Mouse (Mus musculus): ENCODE results near the gene Ptcd3. TPM values are rescaled to one million over a fixed set of nuclear protein-coding genes. Genes with fewer than 3 reads are reported as not detected.
"Not testable (repeated sequence)": the region's sequence is repeated elsewhere in the genome, so short reads cannot be mapped to it uniquely, and the experiment has no call there.

The Ptcd3 gene
- polyA plus RNA-seq, 1 experiment from 2014 or later = 151 TPM

DNA sequence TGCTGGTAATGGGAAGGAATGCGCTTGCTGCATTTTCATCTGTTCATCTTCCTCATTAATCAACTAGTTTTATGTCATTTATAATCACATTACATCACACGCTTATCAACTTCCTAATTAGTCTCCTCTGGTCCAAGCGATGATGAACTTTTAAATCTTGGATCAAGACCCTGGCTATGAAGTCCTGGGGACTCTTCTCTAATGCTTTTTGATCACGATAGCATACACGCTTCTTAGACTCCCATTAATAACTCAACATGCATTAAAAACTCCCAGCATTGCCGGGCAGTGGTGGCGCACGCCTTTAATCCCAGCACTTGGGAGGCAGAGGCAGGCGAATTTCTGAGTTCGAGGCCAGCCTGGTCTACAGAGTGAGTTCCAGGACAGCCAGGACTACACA, 834 bp upstream of the Ptcd3 start:
- peak overlapping the region; percentile 89 for H3K9ac ChIP-seq (ENCODE audit: low read depth, low read length)
- H3K27ac ChIP-seq (ENCODE audit: low read depth, low read length) = peak overlapping the region; percentile 32
- ATAC-seq (replicated peaks; ENCODE audit: low FRiP score) (no peak), DNase-seq (ENCODE audit: low spot score) (no peak)
- WGBS = 22% methylated on average over 10 of the region's 10 CpGs
- peaks cover 29% of the 10 kb centered on the region for H3K4me1 ChIP-seq (replicated peaks; ENCODE audit: control insufficient read depth, insufficient read depth, low read length)
- H3K36me3 ChIP-seq (ENCODE audit: control insufficient read depth, insufficient read depth, low read length) = peaks cover 14% of the 10 kb centered on the region
- H3K4me3 ChIP-seq (ENCODE audit: low read depth, low read length) = peak overlapping the region; percentile 85
- H3K4me2 ChIP-seq = peak overlapping the region; percentile 81
- no peaks in the 10 kb centered on the region for H3K9me3 ChIP-seq (ENCODE audit: control insufficient read depth, low read length)
- no peaks in the 10 kb centered on the region for H3K27me3 ChIP-seq (replicated peaks; ENCODE audit: control insufficient read depth, insufficient read depth, low read length)

DNA sequence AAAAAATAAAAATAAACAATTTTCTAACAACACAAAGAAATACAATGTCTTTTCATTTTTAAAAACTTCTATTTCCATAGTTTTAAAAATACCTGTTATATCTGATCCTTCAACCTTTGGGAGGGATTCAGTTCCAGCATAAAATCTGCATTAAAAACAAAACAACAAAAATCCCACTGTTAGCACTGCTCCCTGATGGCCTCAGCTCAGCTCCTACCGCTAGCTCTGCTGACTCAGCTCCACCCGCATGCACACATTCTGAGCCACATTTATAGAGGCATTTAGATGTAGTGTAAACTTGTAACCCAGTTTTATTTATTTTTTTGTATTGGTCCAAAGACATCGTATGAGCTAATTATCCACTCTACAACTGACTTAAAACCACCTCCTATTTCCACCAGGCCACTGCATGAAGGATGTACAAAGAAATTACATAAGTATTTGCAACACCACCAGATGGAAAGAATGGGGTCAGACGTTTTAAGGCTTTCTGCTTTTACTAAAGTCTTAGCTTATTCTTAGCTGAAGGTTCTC, 781 bp downstream of the Ptcd3 start:
- Histone ChIP-seq H3K36me3 (ENCODE audit: control insufficient read depth, insufficient read depth, low read length) (peaks cover 14% of the 10 kb centered on the region), H3K9ac (ENCODE audit: low read depth, low read length) (peak overlapping the region; percentile 89), H3K4me2 (peak overlapping the region; percentile 82), H3K9me3 (ENCODE audit: control insufficient read depth, low read length) (no peaks in the 10 kb centered on the region), H3K4me1 (replicated peaks; ENCODE audit: control insufficient read depth, insufficient read depth, low read length) (peaks cover 27% of the 10 kb centered on the region), H3K27ac (ENCODE audit: low read depth, low read length) (no peak overlapping the region), H3K27me3 (replicated peaks; ENCODE audit: control insufficient read depth, insufficient read depth, low read length) (no peaks in the 10 kb centered on the region), H3K4me3 (ENCODE audit: low read depth, low read length) (peak overlapping the region; percentile 85)
- 4% methylated on average over 4 of the region's 4 CpGs for WGBS
- ATAC-seq (replicated peaks; ENCODE audit: low FRiP score) (no peak), DNase-seq (ENCODE audit: low spot score) (no peak)

DNA sequence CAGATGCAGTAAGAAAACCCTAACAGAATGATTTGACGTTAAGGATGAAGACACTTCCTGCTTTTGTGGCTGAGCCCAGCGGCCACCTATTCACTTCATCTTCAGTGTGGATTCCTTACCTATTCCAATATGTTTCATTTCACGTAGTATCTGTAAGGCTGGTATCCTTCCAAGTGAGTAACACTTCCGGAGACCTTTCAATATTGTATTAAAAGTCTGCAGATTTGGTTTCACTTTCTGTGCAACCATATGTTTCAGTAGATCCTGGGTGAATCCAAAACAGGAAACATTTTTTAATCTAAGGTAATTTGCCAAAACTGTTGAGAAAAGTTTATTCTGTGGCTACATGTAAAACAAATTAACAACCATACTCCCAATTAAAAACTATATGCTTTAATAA, 15.3 kb downstream of the Ptcd3 start:
- no peak for DNase-seq (ENCODE audit: low spot score)
- peaks cover 55% of the 10 kb centered on the region for H3K36me3 ChIP-seq (ENCODE audit: control insufficient read depth, insufficient read depth, low read length)
- H3K4me1 ChIP-seq (replicated peaks; ENCODE audit: control insufficient read depth, insufficient read depth, low read length) = no peaks in the 10 kb centered on the region
- H3K9me3 ChIP-seq (ENCODE audit: control insufficient read depth, low read length) = no peaks in the 10 kb centered on the region
- H3K4me3 ChIP-seq (ENCODE audit: low read depth, low read length) = no peak overlapping the region
- no peak overlapping the region for H3K9ac ChIP-seq (ENCODE audit: low read depth, low read length)
- no peak overlapping the region for H3K27ac ChIP-seq (ENCODE audit: low read depth, low read length)
- H3K27me3 ChIP-seq (replicated peaks; ENCODE audit: control insufficient read depth, insufficient read depth, low read length) = no peaks in the 10 kb centered on the region
- ATAC-seq (replicated peaks; ENCODE audit: low FRiP score) = no peak
- no peak overlapping the region for H3K4me2 ChIP-seq
- 88% methylated on average over 4 of the region's 4 CpGs for WGBS

DNA sequence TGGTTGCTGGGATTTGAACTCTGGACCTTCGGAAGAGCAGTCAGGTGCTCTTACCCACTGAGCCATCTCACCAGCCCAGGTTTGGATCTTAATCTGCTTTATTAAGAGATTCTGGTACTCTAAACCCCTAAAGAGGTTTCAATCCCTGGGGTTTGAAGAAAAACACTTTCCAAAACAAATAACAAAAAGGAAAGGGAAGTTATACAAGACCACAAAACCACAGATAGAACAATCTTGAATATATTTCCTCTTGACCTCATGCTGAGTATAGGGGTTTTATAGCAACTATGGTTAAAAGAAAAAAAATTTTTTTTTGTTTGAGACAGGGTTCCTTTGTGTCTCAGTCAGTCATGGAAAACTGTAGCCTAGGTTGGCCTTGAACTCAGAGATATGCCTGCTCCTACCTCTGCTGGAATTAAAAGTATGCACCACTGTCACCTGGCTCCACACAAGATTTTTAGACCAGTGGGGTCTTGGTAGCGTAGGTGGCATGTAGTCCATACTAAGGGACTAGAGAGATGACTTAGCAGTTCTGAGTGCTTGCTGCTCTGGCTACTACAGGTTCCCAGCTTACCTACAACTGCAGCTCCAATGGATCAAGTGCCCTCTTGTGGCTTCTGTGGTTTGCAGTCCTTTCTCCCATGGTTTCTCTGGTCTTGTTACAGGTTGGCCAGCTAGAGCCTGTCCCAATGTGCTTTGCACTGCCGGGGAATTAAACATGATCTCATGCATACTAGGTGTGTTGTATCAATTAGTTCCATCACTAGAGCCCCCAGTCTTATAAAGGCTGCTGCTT, 30.4 kb downstream of the Ptcd3 start:
- peaks cover 52% of the 10 kb centered on the region for H3K36me3 ChIP-seq (ENCODE audit: control insufficient read depth, insufficient read depth, low read length)

DNA sequence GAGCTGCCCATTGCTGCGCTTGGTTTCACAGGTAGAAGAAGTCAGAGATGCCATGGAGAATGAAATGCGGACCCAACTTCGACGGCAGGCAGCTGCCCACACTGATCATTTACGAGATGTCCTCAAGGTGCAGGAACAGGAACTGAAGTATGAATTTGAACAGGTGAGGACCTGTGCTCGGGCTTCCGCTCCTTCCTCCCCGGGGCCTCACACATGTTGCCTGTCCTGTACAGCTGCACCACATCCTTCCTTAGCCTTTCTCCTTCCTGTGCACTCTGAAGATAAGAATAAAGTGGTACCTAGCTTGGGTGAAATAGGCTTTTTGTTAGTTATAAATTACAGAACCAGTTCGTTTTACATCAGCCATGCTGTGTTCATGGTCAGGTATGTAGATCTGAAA, 37.2 kb downstream of the Ptcd3 start:
- no peaks in the 10 kb centered on the region for H3K27me3 ChIP-seq (replicated peaks; ENCODE audit: control insufficient read depth, insufficient read depth, low read length)
- no peaks in the 10 kb centered on the region for H3K4me1 ChIP-seq (replicated peaks; ENCODE audit: control insufficient read depth, insufficient read depth, low read length)
- no peak overlapping the region for H3K4me3 ChIP-seq (ENCODE audit: low read depth, low read length)
- no peak overlapping the region for H3K4me2 ChIP-seq
- ATAC-seq (replicated peaks; ENCODE audit: low FRiP score) = no peak
- peaks cover 43% of the 10 kb centered on the region for H3K36me3 ChIP-seq (ENCODE audit: control insufficient read depth, insufficient read depth, low read length)
- no peaks in the 10 kb centered on the region for H3K9me3 ChIP-seq (ENCODE audit: control insufficient read depth, low read length)
- H3K9ac ChIP-seq (ENCODE audit: low read depth, low read length) = no peak overlapping the region
- H3K27ac ChIP-seq (ENCODE audit: low read depth, low read length) = no peak overlapping the region
- 82% methylated on average over 9 of the region's 9 CpGs for WGBS
- DNase-seq (ENCODE audit: low spot score) = no peak

More for the DNA sequence above, 30.4 kb downstream of the Ptcd3 start:
- Histone ChIP-seq H3K4me3 (ENCODE audit: low read depth, low read length) (no peak overlapping the region), H3K27ac (ENCODE audit: low read depth, low read length) (no peak overlapping the region), H3K9ac (ENCODE audit: low read depth, low read length) (no peak overlapping the region), H3K27me3 (replicated peaks; ENCODE audit: control insufficient read depth, insufficient read depth, low read length) (no peaks in the 10 kb centered on the region), H3K9me3 (ENCODE audit: control insufficient read depth, low read length) (no peaks in the 10 kb centered on the region), H3K4me1 (replicated peaks; ENCODE audit: control insufficient read depth, insufficient read depth, low read length) (no peaks in the 10 kb centered on the region), H3K4me2 (no peak overlapping the region)
- WGBS = 92% methylated on average over 3 of the region's 3 CpGs
- DNase-seq (ENCODE audit: low spot score) = no peak
- peak; percentile 46 for ATAC-seq (replicated peaks; ENCODE audit: low FRiP score)

DNA sequence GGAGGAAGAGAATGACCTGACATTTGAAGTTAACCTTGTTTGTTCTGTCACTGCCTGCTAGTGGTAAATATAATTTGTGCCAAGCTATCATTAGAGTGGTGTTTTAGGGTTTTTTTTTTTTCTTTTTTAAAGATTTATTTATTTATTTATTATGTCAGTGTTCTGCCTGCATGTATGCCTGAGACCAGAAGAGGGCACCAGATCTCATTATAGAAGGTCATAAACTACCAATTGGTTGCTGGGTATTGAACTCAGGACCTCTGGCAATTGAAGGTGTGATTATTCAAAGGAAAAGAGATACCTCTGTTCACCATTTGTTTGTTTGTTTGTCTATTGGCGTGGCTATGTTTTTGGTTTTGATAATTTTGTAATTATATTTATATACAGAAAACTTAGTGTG, 39.7 kb downstream of the Ptcd3 start:
- Histone ChIP-seq H3K9ac (ENCODE audit: low read depth, low read length) (no peak overlapping the region), H3K4me3 (ENCODE audit: low read depth, low read length) (no peak overlapping the region), H3K27me3 (replicated peaks; ENCODE audit: control insufficient read depth, insufficient read depth, low read length) (no peaks in the 10 kb centered on the region), H3K9me3 (ENCODE audit: control insufficient read depth, low read length) (no peaks in the 10 kb centered on the region), H3K36me3 (ENCODE audit: control insufficient read depth, insufficient read depth, low read length) (peaks cover 39% of the 10 kb centered on the region), H3K27ac (ENCODE audit: low read depth, low read length) (no peak overlapping the region), H3K4me1 (replicated peaks; ENCODE audit: control insufficient read depth, insufficient read depth, low read length) (no peaks in the 10 kb centered on the region), H3K4me2 (no peak overlapping the region)
- no peak for DNase-seq (ENCODE audit: low spot score)
- ATAC-seq (replicated peaks; ENCODE audit: low FRiP score) = no peak
- 79% methylated on average over 1 of the region's 1 CpGs for WGBS

DNA sequence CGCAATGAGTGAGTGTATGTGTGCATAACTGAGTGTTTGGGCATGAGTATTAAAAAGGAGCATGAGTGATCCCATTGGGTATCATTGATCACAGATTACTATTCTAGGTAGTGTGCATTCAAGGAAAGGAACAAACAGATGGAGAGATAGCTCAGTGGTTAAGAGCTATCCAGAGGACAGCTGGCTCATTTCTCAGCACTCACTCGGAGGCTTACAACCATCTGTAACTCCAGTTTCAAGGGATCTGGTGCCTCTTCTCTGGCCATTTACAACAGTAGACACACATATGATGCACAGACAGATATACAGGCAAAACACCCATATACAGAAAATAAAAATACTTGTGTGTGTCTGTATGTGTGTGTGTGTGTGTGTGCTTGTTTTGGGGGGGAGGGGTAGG, 40.8 kb downstream of the Ptcd3 start:
- Histone ChIP-seq H3K27me3 (replicated peaks; ENCODE audit: control insufficient read depth, insufficient read depth, low read length) (no peaks in the 10 kb centered on the region), H3K4me1 (replicated peaks; ENCODE audit: control insufficient read depth, insufficient read depth, low read length) (no peaks in the 10 kb centered on the region), H3K27ac (ENCODE audit: low read depth, low read length) (no peak overlapping the region), H3K4me2 (no peak overlapping the region), H3K36me3 (ENCODE audit: control insufficient read depth, insufficient read depth, low read length) (peaks cover 46% of the 10 kb centered on the region), H3K9ac (ENCODE audit: low read depth, low read length) (no peak overlapping the region), H3K4me3 (ENCODE audit: low read depth, low read length) (no peak overlapping the region), H3K9me3 (ENCODE audit: control insufficient read depth, low read length) (no peaks in the 10 kb centered on the region)
- WGBS = 91% methylated on average over 2 of the region's 2 CpGs
- DNase-seq (ENCODE audit: low spot score) (no peak), ATAC-seq (replicated peaks; ENCODE audit: low FRiP score) (no peak)

DNA sequence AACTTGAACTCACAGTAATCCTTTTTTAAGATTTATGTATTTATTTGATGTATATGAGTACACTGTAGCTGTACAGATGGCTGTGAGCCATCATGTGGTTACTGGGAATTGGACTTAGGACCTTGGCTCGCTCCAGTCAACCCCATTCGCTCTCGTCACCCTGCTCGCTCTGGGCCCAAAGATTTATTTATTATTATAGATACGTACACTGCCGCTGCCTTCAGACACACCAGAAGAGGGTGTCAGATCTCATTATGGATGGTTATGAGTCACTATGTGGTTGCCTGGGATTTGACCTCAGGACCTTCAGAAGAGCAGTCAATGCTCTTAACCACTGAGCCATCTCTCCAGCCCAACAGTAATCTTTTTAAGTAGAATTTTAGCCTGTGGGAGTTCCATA, 61.6 kb downstream of the Ptcd3 start:
- WGBS = 88% methylated on average over 6 of the region's 6 CpGs
- not testable (repeated sequence) for H3K27me3 ChIP-seq (replicated peaks; ENCODE audit: control insufficient read depth, insufficient read depth, low read length); H3K9ac ChIP-seq (ENCODE audit: low read depth, low read length); H3K4me3 ChIP-seq (ENCODE audit: low read depth, low read length); H3K27ac ChIP-seq (ENCODE audit: low read depth, low read length); H3K4me2 ChIP-seq; H3K4me1 ChIP-seq (replicated peaks; ENCODE audit: control insufficient read depth, insufficient read depth, low read length); DNase-seq (ENCODE audit: low spot score); ATAC-seq (replicated peaks; ENCODE audit: low FRiP score); H3K9me3 ChIP-seq (ENCODE audit: control insufficient read depth, low read length)
- H3K36me3 ChIP-seq (ENCODE audit: control insufficient read depth, insufficient read depth, low read length) = peaks cover 18% of the 10 kb centered on the region; the same call in 1 of the 2 replicates

Measured in liver, embryonic 11.5 days (tissue).